Mouse (Mus musculus): ENCODE results near the gene Midn. TPM values are rescaled to one million over a fixed set of nuclear protein-coding genes. Genes with fewer than 3 reads are reported as not detected.
A peak's percentile ranks its signal among the peaks of the same experiment; 100 is the strongest.

Midn gene
- total and polyA plus RNA-seq, 3 experiments, result 8.1 to 26.7 TPM; not detected in 1

- TF ChIP-seq MEF2A (IDR thresholded peaks at IDR 0.05; ENCODE audit: extremely low read depth, insufficient replicate concordance, low read depth, low read length, poor library complexity, severe bottlenecking), result no peak
- no peak; the same call in 1 of the 2 replicates for TF ChIP-seq KAT2A (conservative IDR thresholded peaks at IDR 0.05; ENCODE audit: low read depth, low read length)
- no peak for TF ChIP-seq GATA1 (IDR thresholded peaks at IDR 0.05; ENCODE audit: low read depth, low read length)
- peak; percentile 86 for TF ChIP-seq TCF12 (IDR thresholded peaks at IDR 0.05; ENCODE audit: low read depth, low read length)
- peak; percentile 63; the same call in 1 of the 2 replicates for TF ChIP-seq TBP (IDR thresholded peaks at IDR 0.05; ENCODE audit: low read depth, low read length)
- TF ChIP-seq NELFE (IDR thresholded peaks at IDR 0.05; ENCODE audit: low read depth, low read length), result peak; percentile 81
- no peak for TF ChIP-seq USF2 (IDR thresholded peaks at IDR 0.05; ENCODE audit: borderline replicate concordance in 1 of 2, insufficient read depth in 1 of 2, low read depth in 1 of 2, low read length in 2 of 2)
Observed at GRCm38 (mm10) chr10:80102216-80102915, 45.7 kb upstream of the Midn start (continued).

DNA sequence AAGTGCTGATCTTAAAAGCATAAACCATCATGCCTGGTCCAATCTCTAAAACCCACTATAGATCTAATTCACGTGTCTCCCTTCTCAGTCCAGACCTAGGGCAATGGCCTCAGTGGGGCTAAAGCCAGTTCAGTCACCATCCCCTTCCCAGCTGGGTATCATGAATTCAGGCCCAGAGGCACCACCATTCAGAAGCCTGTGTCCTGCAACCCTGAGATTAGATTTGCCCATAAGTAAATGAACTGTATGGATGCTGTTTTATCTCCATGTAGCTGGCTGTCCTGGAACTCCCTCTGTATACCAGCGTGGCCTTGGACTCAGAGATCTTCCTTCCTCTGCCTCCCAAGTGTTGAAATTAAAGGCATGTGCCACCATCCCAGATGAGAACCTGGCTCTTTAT is 45.0 kb upstream of the Midn start:
- no peak for TF ChIP-seq ZKSCAN1 (IDR thresholded peaks at IDR 0.05; ENCODE audit: low read depth, low read length)
- TF ChIP-seq TAL1 (IDR thresholded peaks at IDR 0.05; ENCODE audit: low read length), result peak; percentile 54
- no peak for TF ChIP-seq MAX (IDR thresholded peaks at IDR 0.05; ENCODE audit: low read length)
- no peak for TF ChIP-seq POLR2A (IDR thresholded peaks at IDR 0.05; ENCODE audit: control insufficient read depth in 1 of 2, insufficient read depth in 1 of 2, low read depth in 1 of 2, low read length in 2 of 2, poor library complexity in 1 of 2)
- no peak for TF ChIP-seq RCOR1 (IDR thresholded peaks at IDR 0.05; ENCODE audit: low read depth, low read length)
- no peak for TF ChIP-seq ELF1 (IDR thresholded peaks at IDR 0.05; ENCODE audit: low read depth, low read length)
- TF ChIP-seq MYC (IDR thresholded peaks at IDR 0.05; ENCODE audit: low read depth, low read length), result no peak
- DNase-seq (ENCODE audit: low read depth, low spot score), result peak; percentile 33
- no peaks in the 10 kb centered on the region for H3K9me3 ChIP-seq (replicated peaks; ENCODE audit: insufficient read depth, low read length)
- H3K27me3 ChIP-seq (ENCODE audit: control insufficient read depth in 1 of 2, insufficient read depth in 2 of 2, low read length in 2 of 2), result no peaks in the 10 kb centered on the region
- H3K9ac ChIP-seq (ENCODE audit: control insufficient read depth, low read depth, low read length, poor library complexity, severe bottlenecking), result peak overlapping the region; percentile 99
- peaks cover 12 to 34% of the 10 kb centered on the region in 2 experiments for H3K4me1 ChIP-seq (ENCODE audit: control insufficient read depth in 1 of 2, insufficient read depth in 2 of 2, low read length in 2 of 2)
- H3K4me3 ChIP-seq (ENCODE audit: control insufficient read depth in 1 of 2, insufficient read depth in 1 of 2, low read depth in 2 of 2, low read length in 2 of 2), result peak overlapping the region in 1 of 2 experiments; percentile 99; a peak in 3 of 4 replicates
- peaks cover 0 to 16% of the 10 kb centered on the region in 2 experiments; a peak in 2 of 4 replicates for H3K36me3 ChIP-seq (ENCODE audit: control insufficient read depth in 1 of 2, insufficient read depth in 2 of 2, low read length in 2 of 2)
- H3K27ac ChIP-seq (ENCODE audit: control insufficient read depth, low read depth, low read length), result 0 out of 2 replicates have a peak overlapping the region, but pooled peaks have one; percentile 20
- H3K79me2 ChIP-seq (ENCODE audit: control insufficient read depth, insufficient read depth, low read length, poor library complexity), result peaks cover 39% of the 10 kb centered on the region

DNA sequence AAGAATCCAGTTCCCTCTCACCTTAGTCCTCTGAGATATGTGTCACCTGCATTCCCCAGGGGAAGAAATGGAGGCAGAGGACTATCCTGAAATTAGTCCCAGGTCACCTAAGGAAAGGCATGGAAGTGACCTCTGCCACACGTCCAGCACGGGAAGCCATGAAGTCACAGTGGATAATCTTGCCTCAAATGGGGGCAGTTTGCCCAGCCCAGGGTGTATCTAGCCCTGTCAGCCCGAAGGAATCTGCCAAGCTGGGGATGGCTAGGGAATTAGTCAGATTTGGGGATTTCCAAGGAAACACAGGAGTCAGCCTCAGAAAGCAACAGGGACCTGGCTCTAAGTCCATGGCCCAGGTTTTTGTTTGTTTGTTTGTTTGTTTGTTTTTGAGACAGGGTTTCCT is 43.9 kb upstream of the Midn start:
- H3K9me3 ChIP-seq (replicated peaks; ENCODE audit: insufficient read depth, low read length), result no peaks in the 10 kb centered on the region
- peaks cover 0 to 14% of the 10 kb centered on the region in 2 experiments; a peak in 2 of 4 replicates for H3K36me3 ChIP-seq (ENCODE audit: control insufficient read depth in 1 of 2, insufficient read depth in 2 of 2, low read length in 2 of 2)
- H3K9ac ChIP-seq (ENCODE audit: control insufficient read depth, low read depth, low read length, poor library complexity, severe bottlenecking), result no peak overlapping the region
- no peaks in the 10 kb centered on the region for H3K27me3 ChIP-seq (ENCODE audit: control insufficient read depth in 1 of 2, insufficient read depth in 2 of 2, low read length in 2 of 2)
- peaks cover 29% of the 10 kb centered on the region for H3K79me2 ChIP-seq (ENCODE audit: control insufficient read depth, insufficient read depth, low read length, poor library complexity)
- H3K4me3 ChIP-seq (ENCODE audit: control insufficient read depth in 1 of 2, insufficient read depth in 1 of 2, low read depth in 2 of 2, low read length in 2 of 2), result no peak overlapping the region
- no peak for DNase-seq (ENCODE audit: low read depth, low spot score)
- TF ChIP-seq GABPA (IDR thresholded peaks at IDR 0.05; ENCODE audit: low read depth, low read length) (no peak), MEF2A (IDR thresholded peaks at IDR 0.05; ENCODE audit: extremely low read depth, insufficient replicate concordance, low read depth, low read length, poor library complexity, severe bottlenecking) (no peak), MYB (IDR thresholded peaks at IDR 0.05; ENCODE audit: low read depth, low read length) (no peak), ETS1 (IDR thresholded peaks at IDR 0.05; ENCODE audit: low read depth, low read length) (no peak), UBTF (IDR thresholded peaks at IDR 0.05; ENCODE audit: borderline replicate concordance, insufficient read depth, low read depth, low read length) (no peak), MAFK (IDR thresholded peaks at IDR 0.05; ENCODE audit: borderline replicate concordance, low read depth, low read length) (no peak), NRF1 (IDR thresholded peaks at IDR 0.05; ENCODE audit: insufficient read depth, low read depth, low read length, poor library complexity, severe bottlenecking) (no peak), MYC (IDR thresholded peaks at IDR 0.05; ENCODE audit: low read depth, low read length) (no peak), BHLHE40 (IDR thresholded peaks at IDR 0.05; ENCODE audit: borderline replicate concordance, low read depth, low read length) (no peak), TBP (IDR thresholded peaks at IDR 0.05; ENCODE audit: low read depth, low read length) (no peak), GATA1 (IDR thresholded peaks at IDR 0.05; ENCODE audit: low read depth, low read length) (no peak), USF1 (IDR thresholded peaks at IDR 0.05; ENCODE audit: low read depth, low read length) (no peak), ELF1 (IDR thresholded peaks at IDR 0.05; ENCODE audit: low read depth, low read length) (no peak), RCOR1 (IDR thresholded peaks at IDR 0.05; ENCODE audit: low read depth, low read length) (no peak)
- H3K27ac ChIP-seq (ENCODE audit: control insufficient read depth, low read depth, low read length), result no peak overlapping the region
- peaks cover 12 to 23% of the 10 kb centered on the region in 2 experiments for H3K4me1 ChIP-seq (ENCODE audit: control insufficient read depth in 1 of 2, insufficient read depth in 2 of 2, low read length in 2 of 2)

Data from MEL (cell line).